Mouse (Mus musculus): ENCODE measurements around the gene 1810049J17Rik. TPM values are rescaled to one million over a fixed set of nuclear protein-coding genes. Genes with fewer than 3 reads are reported as not detected.

Gene 1810049J17Rik
- polyA plus RNA-seq, 1 experiment: not detected

DNA sequence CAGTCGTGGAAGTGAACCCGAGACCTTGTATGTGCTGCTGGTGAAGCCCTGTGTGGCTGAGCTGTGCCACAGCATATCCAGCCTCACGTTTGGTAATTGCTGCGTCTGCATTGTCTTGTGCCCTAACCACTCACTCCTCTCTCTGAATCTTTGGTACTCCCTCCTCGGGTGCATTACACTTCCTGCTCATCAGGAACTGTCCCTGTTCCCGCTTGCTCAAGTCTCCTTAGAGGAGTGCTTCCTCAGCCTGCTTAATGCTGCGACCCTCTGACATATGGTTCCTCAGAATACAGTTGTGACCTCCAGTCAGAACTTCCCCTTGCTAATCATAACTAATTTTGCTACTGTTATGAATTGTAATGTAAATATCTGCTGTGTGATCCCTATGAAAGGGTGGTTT, 34.2 kb upstream of the 1810049J17Rik start:
- H3K4me1 ChIP-seq (ENCODE audit: control insufficient read depth, insufficient read depth, low read length): peaks cover 1% of the 10 kb centered on the region; the same call in 1 of the 2 replicates
- no peak overlapping the region for H3K4me3 ChIP-seq (replicated peaks; ENCODE audit: control insufficient read depth, low read depth, low read length)
- no peak for TF ChIP-seq CTCF (IDR thresholded peaks at IDR 0.05; ENCODE audit: control insufficient read depth, insufficient read depth, low read length)
- TF ChIP-seq POLR2A (IDR thresholded peaks at IDR 0.05; ENCODE audit: borderline replicate concordance, control insufficient read depth, low read depth, low read length): no peak
- H3K27ac ChIP-seq (ENCODE audit: control insufficient read depth, insufficient read depth, low read depth, low read length, poor library complexity): no peak overlapping the region
- 57% methylated on average over 7 of the region's 7 CpGs for WGBS

DNA sequence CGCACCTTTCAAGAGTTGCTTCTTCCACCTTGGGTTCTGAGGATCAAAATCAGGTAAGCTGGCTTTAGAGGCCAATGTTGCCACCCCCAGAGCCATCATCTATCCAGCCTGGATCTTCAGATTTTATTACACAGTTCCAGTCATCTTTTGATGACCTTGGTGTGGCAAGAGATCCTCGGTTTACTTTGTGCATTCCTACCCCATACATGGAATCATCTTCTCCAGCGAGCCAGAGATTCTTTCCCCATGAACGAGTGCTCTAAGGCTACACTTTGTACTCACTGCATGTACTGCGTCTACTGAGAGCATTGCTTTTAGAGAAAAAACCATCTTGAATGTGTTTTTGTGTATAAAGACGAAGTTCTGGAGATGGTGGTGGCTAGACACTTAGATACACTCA, 33.6 kb upstream of the 1810049J17Rik start:
- no peak for TF ChIP-seq POLR2A (IDR thresholded peaks at IDR 0.05; ENCODE audit: borderline replicate concordance, control insufficient read depth, low read depth, low read length)
- TF ChIP-seq CTCF (IDR thresholded peaks at IDR 0.05; ENCODE audit: control insufficient read depth, insufficient read depth, low read length): no peak
- WGBS: 94% methylated on average over 6 of the region's 6 CpGs
- Histone ChIP-seq H3K4me3 (replicated peaks; ENCODE audit: control insufficient read depth, low read depth, low read length) (no peak overlapping the region), H3K4me1 (ENCODE audit: control insufficient read depth, insufficient read depth, low read length) (peaks cover 1% of the 10 kb centered on the region; the same call in 1 of the 2 replicates), H3K27ac (ENCODE audit: control insufficient read depth, insufficient read depth, low read depth, low read length, poor library complexity) (no peak overlapping the region)

DNA sequence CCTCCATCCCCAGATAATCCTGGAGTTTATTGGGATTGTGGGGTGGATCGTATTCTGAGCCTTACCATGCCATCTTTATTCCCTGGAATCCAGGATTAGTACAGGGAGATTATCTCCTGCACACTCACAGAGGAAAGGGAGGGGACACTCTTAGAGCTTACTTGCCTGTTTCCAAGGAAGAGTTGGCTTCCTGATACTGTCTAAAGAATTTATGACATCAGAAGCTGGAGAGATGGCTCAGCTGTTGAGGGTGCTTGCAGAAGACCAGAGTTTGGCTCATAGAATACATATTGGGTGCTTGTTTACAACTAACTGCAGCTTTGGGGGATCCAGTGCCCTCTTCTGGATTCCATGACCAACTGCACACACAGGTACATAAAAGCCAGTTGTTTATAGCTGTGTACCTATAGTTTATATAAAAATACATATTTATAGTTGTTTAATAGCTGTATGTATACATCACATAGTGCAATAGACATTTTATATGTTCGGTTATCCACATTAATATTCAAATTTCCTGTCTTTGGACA, 32.6 kb upstream of the 1810049J17Rik start:
- Histone ChIP-seq H3K27ac (ENCODE audit: control insufficient read depth, insufficient read depth, low read depth, low read length, poor library complexity) (no peak overlapping the region), H3K4me1 (ENCODE audit: control insufficient read depth, insufficient read depth, low read length) (peaks cover 3% of the 10 kb centered on the region; the same call in 1 of the 2 replicates), H3K4me3 (replicated peaks; ENCODE audit: control insufficient read depth, low read depth, low read length) (no peak overlapping the region)
- WGBS: 89% methylated on average over 2 of the region's 2 CpGs
- TF ChIP-seq CTCF (IDR thresholded peaks at IDR 0.05; ENCODE audit: control insufficient read depth, insufficient read depth, low read length) (no peak), POLR2A (IDR thresholded peaks at IDR 0.05; ENCODE audit: borderline replicate concordance, control insufficient read depth, low read depth, low read length) (no peak)

DNA sequence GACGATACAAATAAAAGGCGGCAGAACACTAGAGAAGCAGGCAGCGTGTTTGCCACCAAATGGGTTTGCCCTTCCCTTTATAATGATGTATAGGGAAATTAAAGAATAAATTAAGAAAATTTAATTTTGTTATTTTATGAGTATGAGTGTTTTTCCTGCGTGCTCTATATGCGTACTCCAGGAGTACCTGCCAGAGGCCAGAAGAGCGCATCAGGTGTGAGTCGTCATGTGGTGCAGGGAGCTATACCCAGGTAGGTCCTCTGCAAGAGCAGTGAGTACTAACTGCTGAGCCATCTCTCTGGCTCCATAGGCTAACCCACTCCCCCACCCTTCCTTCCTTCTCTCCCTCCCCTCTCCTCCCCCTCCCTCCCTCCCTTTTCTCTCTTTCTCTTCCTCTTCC, 29.8 kb upstream of the 1810049J17Rik start:
- no peak overlapping the region for H3K27ac ChIP-seq (ENCODE audit: control insufficient read depth, insufficient read depth, low read depth, low read length, poor library complexity)
- 94% methylated on average over 7 of the region's 7 CpGs for WGBS
- no peak overlapping the region for H3K4me3 ChIP-seq (replicated peaks; ENCODE audit: control insufficient read depth, low read depth, low read length)
- TF ChIP-seq POLR2A (IDR thresholded peaks at IDR 0.05; ENCODE audit: borderline replicate concordance, control insufficient read depth, low read depth, low read length): no peak
- no peak for TF ChIP-seq CTCF (IDR thresholded peaks at IDR 0.05; ENCODE audit: control insufficient read depth, insufficient read depth, low read length)
- peaks cover 3% of the 10 kb centered on the region; the same call in 1 of the 2 replicates for H3K4me1 ChIP-seq (ENCODE audit: control insufficient read depth, insufficient read depth, low read length)

DNA sequence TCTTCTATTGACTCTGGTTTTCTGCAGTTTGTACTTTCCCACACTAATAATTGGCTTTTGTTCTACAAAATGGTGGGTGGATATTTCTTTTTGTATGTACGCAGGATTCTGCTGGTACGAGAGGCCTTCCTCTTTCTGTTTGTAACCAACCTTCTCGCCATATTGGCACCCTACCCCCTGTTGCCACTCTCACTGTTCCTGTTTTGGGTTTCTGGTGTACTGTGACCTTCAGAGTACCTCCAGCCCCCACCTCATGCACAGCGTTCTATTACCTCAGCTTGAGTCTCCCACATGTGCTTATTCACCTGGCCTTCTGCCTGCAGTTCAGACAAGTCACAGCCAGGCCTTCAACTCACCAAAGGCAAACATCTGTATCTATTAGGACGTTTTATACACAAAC, 28.1 kb upstream of the 1810049J17Rik start:
- Histone ChIP-seq H3K4me3 (replicated peaks; ENCODE audit: control insufficient read depth, low read depth, low read length) (no peak overlapping the region), H3K27ac (ENCODE audit: control insufficient read depth, insufficient read depth, low read depth, low read length, poor library complexity) (no peak overlapping the region), H3K4me1 (ENCODE audit: control insufficient read depth, insufficient read depth, low read length) (peaks cover 1% of the 10 kb centered on the region; the same call in 1 of the 2 replicates)
- TF ChIP-seq CTCF (IDR thresholded peaks at IDR 0.05; ENCODE audit: control insufficient read depth, insufficient read depth, low read length) (no peak), POLR2A (IDR thresholded peaks at IDR 0.05; ENCODE audit: borderline replicate concordance, control insufficient read depth, low read depth, low read length) (no peak)
- WGBS: 72% methylated on average over 5 of the region's 5 CpGs

DNA sequence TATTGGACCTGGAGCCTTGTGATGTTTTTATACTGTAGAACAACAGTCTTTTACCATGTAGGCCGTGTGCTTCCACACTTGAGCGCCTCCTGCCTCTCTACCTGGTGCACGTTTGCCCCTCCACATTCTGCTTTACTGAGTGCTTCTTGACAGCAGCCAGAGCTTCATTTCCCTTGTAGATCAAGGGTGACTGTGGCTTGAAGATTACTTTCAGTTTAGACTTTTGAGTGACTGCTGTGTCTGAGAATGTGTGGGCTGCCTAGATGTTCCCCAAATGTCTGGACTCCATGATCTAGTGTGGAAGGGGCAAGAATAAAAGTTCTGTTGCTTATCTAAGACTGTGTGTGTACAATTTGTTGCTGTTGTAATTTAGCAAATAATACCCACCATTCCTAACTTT, 27.3 kb upstream of the 1810049J17Rik start:
- Histone ChIP-seq H3K27ac (ENCODE audit: control insufficient read depth, insufficient read depth, low read depth, low read length, poor library complexity) (no peak overlapping the region), H3K4me3 (replicated peaks; ENCODE audit: control insufficient read depth, low read depth, low read length) (no peak overlapping the region), H3K4me1 (ENCODE audit: control insufficient read depth, insufficient read depth, low read length) (peaks cover 1% of the 10 kb centered on the region; the same call in 1 of the 2 replicates)
- WGBS: 62% methylated on average over 3 of the region's 3 CpGs
- TF ChIP-seq POLR2A (IDR thresholded peaks at IDR 0.05; ENCODE audit: borderline replicate concordance, control insufficient read depth, low read depth, low read length) (no peak), CTCF (IDR thresholded peaks at IDR 0.05; ENCODE audit: control insufficient read depth, insufficient read depth, low read length) (no peak)

DNA sequence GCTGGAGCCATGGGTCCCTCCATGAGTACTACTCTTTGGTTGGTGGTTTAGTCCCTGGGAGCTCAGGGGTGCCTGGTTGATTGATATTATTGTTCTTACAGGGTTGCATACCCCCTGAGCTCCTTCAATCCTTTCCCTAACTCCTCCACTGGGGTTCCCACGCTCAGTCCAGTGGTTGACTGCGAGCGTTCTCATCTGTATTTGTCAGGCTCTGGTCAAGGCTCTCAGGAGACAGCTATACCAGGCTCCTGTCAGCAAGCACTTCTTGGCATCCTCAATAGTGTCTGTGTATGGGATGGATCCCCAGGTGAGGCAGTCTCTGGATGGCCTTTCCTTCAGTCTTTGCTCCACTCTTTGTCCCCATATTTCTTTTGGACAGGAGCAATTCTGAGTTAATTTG, 25.2 kb upstream of the 1810049J17Rik start:
- H3K4me1 ChIP-seq (ENCODE audit: control insufficient read depth, insufficient read depth, low read length): peaks cover 1% of the 10 kb centered on the region; the same call in 1 of the 2 replicates
- TF ChIP-seq CTCF (IDR thresholded peaks at IDR 0.05; ENCODE audit: control insufficient read depth, insufficient read depth, low read length): no peak
- TF ChIP-seq POLR2A (IDR thresholded peaks at IDR 0.05; ENCODE audit: borderline replicate concordance, control insufficient read depth, low read depth, low read length): no peak
- 85% methylated on average over 3 of the region's 3 CpGs for WGBS
- H3K27ac ChIP-seq (ENCODE audit: control insufficient read depth, insufficient read depth, low read depth, low read length, poor library complexity): no peak overlapping the region
- no peak overlapping the region for H3K4me3 ChIP-seq (replicated peaks; ENCODE audit: control insufficient read depth, low read depth, low read length)

DNA sequence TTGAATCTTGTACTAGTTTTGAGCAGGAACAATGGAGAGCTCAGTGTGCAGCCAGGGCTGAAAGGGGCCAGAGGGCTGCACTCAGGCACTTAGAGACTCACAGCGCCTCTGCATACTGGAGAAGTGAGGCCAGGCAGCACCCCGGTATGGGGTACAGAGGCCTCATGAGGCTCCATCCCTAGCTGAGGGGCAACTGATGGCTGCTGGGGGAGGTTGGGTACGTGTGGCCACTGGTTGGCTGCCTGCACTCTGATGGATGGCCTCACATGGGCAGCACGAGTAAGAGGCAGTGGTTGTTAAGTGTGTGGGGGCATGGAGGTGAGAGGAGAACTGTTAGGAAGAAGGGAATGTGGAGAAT, 19.7 kb upstream of the 1810049J17Rik start:
- Histone ChIP-seq H3K4me3 (replicated peaks; ENCODE audit: control insufficient read depth, low read depth, low read length) (no peak overlapping the region), H3K4me1 (ENCODE audit: control insufficient read depth, insufficient read depth, low read length) (peaks cover 3% of the 10 kb centered on the region), H3K27ac (ENCODE audit: control insufficient read depth, insufficient read depth, low read depth, low read length, poor library complexity) (peak overlapping the region; percentile 51)
- no peak for TF ChIP-seq CTCF (IDR thresholded peaks at IDR 0.05; ENCODE audit: control insufficient read depth, insufficient read depth, low read length)
- WGBS: 74% methylated on average over 4 of the region's 4 CpGs

Measured in bone marrow, adult 2 months (tissue).